Mouse (Mus musculus) thymus, adult 18-20 months (tissue): Measurements from ENCODE around the gene Nsg2.

ENCODE experiments used
- DNase-seq, 2 experiments: peaks; one replicate each; pipeline ENCODE4 v3.0.0; 2022; ENCODE audit warnings: mixed read lengths in 2 of 2

Nsg2 gene

DNA sequence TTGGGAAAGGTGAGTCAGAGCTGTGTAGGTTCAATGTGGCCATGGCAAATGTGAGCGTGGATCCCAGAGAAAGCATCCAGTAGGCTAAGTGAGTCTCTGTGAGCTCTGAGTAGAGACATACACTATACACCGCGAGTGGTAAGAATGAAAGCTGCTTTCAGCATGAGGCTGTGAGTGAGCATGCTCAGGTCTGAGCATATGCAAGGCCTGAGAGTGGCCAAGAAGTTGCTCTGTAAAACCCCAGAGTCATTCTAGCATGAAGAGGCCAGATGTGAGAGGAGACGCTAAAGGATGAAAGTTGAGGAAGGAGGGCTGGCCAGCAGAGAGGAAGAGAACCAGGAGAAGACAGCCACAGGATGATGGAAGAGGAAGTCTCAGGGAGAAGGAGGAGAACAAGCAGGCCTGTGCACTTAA lies 12.8 kb downstream of the Nsg2 start:
- DNase-seq = no peak

DNA sequence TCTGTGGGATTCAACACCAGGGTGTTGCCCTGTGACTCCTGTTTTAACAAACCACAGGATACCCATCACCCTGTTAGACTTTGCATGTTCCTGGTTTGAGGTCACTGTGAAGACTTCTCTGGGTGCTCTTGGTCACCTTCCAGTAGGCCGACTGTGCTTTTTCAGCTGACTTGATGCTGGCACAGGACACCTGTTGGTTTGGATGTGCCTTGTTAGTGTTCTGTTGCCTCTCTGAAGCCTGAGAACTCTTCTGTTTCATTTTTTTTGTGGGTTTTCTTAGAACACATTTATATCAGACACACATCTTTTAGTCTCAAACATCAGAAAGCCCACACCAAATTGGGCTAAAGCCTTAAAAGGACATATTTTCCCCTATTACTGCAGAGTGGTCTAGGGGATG lies 13.3 kb downstream of the Nsg2 start:
- DNase-seq = peak in 1 of 2 experiments; percentile 32

DNA sequence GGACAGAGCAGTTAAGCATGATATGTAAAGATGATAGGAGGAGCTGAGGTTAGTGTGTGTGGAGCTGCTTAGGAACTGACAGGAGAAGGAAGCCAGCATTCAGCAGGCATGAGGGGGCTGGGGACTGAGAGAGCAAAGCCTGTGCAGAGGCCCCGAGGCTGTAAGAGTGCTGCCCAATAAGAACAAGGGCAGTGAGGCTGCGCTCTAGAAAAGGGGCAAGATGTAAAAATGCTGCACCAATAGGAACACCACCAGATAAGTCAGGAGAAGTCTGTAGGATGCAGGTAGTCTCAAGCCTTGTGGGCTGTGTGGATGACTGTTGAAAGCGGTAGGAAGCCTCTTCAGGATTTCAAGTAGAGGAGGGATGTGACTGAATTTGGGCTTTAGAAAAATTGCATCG lies 17.9 kb downstream of the Nsg2 start:
- DNase-seq = no peak

DNA sequence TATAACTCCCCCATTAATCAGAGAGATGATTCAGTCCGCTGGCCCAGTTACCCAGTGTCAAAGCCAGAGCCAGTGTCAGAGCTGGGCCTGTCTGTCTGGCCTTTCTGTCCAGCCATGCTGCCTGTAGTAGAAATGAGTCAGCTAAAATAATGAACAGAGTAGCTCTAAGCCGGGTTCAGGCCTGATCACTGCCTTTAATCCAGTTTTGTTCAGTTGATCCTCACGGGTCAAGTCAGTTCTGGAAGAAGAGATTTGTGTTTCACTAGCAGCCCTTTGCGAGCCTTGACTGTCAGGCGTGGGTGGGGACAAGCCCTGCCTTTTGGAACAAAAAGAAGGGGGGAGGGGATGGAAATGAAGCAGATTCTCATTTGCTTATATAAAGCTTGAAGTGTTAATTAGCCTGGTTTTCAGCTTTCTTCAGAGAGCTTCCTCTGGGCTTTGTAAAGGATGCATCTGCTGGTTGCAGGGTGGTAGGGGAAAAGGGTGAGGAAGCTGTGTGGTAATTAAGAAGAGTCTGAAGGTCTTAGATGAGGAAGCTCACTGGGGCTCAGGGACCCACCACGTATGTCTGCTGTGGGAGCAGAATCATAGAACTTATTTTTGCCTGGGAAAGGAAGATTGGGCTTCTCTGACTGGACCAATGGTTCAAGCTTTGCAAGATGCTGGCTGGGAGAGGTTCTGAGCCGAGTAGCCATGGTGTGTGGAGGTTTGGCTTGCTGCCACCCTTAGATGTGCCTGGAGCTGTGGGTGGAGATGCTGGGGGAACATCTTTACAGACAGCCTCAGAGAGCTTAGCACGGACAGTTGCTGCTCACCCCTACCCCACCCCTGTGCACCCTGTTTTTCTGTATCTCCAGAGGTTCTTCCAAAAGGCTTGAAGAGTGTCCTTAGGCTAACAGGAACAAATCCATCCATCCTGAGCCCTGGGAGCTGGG lies 20.0 kb downstream of the Nsg2 start:
- no peak for DNase-seq

DNA sequence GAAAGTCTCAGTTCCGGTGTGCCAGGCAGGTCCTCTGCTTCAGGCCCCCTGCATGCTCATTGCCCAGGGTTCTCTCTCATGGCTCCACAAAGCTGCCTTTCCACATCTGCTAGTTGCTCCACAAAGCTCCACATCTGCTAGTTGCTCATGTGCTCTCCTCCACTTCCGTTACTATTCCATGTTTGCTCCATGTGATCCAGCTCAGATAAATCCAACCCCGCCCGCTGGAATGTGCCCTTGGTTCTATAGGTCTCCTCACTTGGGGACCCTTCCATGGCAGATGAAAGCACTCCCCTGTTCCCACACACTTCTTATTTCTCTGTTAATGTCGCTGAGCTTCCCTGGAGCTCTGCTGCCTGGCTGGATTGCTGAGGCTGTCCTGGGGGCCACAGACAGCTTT lies 26.4 kb downstream of the Nsg2 start:
- no peak for DNase-seq

DNA sequence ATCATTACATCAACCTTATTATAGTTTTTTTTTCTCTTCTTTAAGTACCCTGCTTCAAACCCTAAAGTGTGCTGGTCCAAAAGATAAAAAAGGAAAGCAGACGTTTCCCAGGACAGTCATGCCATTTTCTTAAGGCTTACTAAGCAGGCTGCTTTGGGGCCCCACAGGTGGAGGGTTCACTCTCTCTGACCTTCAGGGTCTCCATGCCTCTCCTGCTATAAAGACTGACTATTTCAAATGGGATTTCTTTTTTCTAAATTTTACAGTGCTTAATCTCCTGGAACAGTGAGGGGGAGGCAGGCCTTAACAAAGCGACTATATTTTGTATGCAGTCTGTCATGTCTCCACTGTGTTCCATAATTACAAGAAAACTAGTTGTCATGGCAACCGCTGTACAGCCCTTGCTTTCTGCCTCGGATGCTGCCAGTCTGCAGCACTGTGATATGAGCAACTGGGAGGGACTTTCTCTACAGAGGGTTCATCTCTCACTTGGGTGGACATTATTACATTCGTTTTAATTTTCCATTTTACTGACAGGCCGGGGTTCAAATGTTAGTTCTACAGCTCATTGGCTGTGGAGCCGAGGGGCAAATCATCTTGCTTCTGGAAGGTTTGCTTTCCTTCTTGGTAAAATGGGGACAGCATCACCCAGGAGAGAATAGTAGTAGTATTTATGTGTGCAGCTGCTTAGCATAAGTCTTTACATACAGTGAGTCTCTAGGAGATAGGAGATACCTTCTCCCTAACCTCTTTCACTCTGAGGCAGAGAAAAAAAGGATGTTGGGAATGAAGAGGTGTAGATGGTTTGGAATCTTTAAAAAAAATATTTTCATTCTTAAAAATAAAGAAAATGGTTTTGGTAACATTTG lies 27.4 kb downstream of the Nsg2 start:
- no peak for DNase-seq

DNA sequence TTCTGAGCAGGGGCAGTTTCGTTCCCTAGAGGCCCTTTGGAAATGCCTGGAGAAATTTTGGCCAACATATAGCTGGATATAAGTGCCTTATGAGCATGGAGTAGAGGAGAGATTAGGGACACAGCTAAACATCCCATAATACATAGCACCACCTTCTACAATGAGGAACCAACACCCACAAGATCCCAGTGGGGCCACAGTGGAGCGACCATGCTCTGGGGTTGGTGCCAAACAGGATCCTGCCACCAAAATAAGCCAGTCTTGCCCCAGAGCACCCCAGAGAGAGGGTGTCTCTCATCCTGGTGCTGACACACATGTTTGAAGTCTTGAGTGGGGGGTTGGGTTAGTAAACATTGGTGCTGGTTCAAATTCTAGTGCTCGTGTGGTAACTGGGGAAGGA lies 28.3 kb downstream of the Nsg2 start:
- no peak for DNase-seq

DNA sequence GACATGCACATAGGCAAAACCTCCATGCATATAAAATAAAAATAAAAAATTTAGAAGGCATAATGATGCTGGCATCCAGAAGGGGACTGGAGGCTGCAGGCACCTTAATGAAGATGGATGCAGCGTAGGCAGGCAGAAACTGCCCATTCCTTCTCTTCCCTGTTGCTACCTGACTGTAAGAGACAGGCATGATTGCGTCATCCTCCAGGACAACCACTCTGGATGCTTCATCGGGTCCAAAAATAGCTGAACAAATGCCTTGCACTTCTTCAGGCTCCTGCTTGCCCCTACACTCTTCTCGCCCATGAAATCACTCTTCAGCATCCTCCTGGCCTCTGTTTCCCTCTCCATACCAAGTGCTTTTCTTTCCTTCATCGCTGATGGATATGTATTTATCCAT lies 29.1 kb downstream of the Nsg2 start:
- no peak for DNase-seq

DNA sequence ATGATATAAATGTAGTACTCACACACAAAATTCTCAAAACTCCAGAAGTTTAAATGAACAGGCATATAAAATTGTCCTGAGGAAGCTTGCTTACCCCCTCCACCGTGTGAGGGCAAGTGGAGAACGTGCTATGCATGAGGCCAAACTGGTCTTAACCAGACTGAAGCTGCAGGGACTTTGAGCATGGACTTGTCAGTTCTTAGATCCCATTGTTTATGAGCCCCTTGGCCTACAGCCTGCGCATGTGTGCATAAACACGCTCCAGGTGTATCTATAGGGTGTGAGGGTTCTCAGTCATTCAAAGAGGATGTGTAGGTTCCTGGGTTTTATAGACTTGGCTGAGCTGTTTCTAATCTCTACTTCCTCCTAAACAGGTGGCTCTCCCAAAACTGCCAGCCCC lies 31.1 kb downstream of the Nsg2 start:
- DNase-seq = no peak

DNA sequence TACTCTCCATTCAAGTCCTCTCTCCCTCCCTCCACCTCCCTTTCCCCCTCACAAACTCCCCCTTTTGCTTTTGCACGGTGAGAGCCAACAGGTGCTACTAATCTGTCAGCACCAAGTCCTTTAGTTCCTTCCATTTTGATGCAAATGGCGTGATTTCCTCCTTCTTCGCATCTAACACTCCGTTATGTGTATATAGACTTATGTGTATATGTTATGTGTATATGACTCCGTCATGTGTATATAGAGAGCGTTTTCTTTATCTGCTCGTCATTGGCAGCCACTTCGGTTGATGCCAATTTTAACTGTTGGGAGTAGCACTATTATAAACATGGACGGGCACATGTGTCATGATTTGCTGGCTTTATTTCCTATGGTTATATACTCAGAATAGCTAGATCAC lies 31.8 kb downstream of the Nsg2 start:
- DNase-seq = no peak

DNA sequence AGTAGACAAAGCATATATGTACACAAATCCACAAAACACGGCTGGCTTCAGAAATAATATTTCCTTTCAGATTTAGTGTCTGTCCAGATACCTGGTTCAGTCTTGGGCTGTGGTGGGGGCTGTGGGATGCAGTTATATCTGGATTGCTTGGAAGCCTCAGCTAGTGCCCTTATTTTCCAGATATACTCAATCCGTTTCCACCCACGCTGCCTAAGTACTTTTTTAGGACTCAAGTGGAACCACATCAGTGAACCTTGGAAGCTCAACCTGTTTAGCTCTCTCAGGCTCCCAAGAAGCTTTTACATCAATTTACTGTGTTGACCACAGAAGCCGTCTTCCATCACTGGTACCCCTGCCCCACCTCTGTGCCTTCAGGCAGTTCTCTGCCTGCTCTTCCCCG lies 35.6 kb downstream of the Nsg2 start:
- no peak for DNase-seq

DNA sequence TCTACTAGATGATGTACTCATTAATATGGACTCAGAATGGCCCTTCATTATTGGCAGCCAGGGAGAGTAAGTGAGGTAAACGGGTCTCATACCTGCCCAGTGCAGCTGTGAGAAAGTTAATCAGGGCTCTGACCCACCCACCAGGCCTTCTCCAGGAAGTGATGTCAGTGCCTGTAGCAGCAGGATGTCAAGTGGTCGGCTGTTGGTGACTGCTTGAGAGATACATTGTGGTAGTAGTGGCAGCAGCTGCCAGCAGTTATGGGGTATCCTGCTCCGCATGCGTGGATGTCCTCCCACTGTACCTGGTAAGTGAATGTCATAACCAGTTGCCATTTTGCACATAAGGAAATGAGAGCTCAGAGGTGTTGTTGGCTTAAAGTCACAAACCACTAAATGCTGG lies 39.4 kb downstream of the Nsg2 start:
- peak; percentile 34 to 38 for DNase-seq

DNA sequence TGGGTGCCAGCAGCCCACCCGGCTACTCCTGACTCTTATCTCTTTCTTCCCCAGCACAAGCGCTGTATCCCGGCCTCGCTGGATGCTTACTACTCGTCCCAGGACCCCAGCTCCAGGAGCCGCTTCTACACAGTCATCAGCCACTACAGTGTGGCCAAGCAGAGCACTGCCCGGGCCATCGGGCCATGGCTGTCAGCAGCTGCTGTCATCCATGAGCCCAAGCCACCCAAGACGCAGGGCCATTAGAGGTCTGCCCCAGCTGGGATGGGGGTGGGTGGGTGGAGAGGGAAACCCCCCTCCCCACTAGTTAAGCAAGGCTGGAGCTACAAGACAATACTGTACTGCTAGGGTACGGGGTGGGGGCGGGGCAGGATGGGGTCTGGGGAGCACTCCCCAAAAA lies 57.1 kb downstream of the Nsg2 start:
- DNase-seq = no peak

DNA sequence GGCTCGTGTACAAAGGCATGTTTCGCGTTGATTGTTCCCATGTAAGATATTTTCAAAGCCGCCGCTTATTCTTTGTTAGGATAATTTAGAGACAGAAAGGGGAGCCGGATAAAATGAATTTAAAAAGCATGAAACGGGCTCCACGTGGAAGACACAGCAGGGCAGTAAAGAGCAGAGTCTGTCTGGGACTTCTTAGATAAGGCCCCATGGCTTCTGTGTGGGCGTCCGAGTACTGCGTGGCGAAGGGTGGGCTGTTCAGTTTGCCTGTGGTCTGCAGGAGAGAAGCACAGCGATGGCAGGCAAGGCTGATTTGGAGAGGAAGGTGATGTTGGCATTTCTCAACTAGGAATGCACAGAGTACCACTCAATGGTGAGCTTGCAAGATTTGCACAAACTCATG lies 57.6 kb downstream of the Nsg2 start:
- no peak for DNase-seq

DNA sequence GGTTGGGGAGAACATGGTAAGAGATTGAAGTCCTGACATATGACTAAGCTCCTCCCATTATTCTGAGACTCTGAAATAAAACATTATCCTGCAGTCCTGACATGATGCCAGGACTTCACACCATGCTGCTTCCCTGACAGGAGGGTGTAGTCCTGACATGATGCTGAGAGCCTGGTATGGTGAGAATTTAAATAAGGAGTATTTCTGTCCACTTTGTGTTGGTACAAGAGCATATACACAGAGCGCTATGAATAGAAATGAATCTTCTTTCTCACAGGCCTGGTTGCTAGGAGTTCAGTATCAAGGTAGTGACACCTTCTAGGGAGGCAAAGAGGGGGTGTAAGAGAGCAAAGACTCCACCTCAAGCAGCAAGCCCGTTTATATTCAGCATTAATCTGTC lies 60.8 kb downstream of the Nsg2 start:
- no peak for DNase-seq

DNA sequence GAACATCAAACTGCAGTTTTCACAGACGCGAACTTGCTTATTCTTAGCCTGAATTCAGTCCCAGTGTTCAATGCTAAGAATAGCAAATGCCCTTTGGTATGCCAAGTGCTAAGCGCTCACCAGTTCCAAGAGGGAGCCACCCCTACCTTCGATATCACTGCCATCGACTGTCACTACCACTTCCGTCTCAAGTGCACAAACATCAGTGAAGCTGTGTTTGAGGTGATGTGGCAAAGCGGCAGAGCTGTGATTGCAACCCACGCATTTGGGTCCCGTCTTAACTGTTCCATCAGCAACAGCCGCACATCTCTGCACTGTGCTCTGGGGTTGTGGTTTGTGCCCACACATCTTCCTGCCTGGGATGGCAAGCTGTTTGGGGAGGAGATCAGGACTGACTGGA lies 61.6 kb downstream of the Nsg2 start:
- DNase-seq = peak; percentile 33 to 71

DNA sequence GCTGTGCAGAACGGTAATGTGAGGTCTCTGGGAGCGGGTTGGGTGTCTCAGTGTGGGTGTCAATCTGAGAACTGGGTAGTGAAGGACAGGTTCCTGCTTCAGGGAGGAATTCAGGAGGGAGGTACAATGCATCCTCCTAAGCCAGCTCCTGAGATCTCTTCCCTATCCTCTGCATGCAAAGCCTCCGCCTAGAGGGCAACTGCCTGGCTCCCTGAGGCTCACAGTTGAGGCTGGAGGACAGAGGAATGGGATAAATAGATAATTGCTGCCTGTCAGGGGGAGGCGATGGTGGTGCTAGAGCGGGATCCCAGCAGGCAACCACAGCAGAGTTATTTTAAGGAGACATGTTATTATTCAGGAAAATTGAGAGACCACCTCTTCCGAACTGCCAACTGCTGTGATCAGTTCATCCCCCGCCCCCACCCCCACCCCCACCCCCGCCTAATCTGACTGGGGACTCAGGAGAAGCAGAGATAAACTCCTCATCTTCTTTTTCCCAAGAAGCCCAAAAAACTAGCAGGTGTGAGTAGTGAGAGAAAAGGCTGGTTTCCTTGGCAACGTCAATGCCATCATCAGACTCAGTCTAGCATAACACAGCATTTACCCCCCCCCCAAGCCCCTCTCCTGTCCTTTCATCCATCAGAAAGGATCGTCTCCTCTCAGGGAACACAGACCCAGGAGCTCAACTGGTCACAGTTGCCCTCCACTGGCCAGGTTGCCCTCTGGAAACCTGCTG lies 63.7 kb downstream of the Nsg2 start:
- DNase-seq = no peak

DNA sequence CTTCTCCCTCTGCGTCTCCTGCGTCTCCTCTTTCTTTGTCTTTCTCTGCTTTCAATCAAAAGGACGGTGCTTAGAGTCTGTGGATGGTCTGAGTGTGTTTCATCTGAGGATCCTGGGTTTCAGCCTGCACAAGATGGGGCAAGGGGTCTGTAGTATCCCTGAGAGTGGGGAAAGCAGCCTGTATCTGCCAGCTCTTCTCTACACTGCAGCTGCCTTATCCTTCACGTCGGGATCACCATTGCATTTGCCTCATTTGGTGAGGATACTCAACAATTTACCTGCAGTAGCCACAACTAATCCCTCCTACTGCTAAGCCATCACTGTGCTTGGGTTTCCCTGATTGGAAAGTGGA lies 64.2 kb downstream of the Nsg2 start:
- no peak for DNase-seq

DNA sequence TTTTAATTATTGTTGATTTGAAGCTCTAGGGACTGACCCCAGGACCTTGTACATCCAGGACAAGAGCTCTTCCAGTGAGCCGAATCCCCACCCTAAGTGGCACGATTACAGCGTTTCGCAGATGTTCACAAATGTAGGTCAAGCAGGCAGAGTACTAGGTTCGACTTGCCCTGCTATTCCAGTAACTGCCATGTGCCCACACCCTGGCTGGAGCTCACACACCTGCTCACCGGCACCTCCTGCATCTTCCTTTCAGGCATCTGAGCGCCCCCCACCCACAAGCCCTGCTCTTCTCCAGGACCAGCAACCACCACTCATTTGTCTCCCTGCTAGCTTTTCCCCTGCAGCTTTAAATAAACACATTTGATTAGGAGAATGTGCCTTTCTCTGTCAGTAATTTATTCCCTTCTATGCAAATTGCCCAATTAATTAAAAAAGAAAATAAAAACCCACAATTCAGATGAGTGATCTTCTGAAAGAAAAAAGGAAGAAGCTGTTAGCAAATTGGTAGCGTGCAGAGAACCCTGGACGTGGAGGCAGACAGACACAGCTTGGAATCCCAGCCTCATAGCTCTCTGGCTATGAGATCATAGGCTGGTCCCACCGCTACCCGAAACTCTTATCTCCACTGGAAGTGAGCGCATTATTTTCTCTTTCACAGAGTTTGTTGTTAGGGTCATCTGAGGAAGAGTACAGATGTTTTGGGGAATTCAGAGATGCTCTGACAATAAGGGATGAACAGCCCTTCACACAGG lies 68.7 kb downstream of the Nsg2 start:
- peak; percentile 54 to 69 for DNase-seq

DNA sequence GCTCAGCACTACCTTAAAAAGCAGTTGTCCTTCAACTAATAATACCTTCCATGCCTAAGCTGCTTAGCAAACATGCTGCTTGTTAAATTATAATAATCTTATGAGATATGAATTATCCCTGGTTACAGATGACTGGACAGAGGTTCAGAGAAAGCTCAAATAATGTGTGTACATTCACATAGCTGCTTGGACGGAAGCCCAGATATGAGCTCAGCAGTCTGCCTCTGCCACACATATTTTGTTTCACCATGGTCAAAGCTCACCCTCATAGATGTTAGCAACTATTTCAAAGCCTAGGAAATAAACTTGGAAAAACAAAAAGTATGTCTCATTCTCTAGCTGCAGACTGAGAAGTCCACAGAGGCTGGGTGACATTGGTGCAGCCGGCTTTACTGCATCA lies 74.9 kb downstream of the Nsg2 start:
- DNase-seq = no peak

DNA sequence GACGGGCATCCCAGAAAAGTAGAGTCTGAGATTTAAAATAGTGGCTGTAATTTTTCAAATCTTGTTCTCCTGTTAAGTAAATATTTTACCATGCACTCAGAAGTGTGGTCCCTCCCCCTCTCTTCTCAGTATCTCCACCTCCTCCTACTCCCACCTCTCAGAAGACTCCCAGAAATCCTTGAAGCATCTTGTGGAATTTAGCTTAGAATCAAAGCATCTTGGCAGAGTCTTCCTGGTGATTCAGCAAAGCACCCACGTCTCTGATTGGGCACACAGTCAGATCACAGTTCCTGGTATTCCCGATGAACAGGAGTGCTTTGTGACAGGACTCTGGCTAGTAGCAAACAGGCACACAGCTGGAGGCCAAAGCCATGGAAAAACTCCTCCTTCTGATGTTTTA lies 83.2 kb downstream of the Nsg2 start:
- DNase-seq = no peak

DNA sequence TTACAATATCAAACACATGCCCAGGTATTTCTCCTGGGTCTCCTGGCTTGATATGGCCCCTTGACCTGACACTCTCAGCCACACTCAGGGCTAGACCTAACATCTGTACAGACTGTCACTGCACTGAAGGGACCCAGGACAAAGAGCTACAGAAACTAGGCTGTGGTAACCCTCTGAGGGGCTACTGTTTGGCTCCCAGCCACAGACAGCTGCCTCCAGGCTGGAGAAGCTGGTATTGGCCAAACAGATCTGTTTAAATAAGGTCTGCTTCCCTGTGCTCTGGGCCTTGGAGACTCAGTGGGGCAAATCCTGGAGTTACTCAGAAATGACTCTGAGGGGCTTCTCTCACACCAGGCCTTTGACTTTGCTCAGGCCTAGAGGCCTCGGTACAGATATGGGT lies 86.3 kb downstream of the Nsg2 start:
- no peak for DNase-seq

DNA sequence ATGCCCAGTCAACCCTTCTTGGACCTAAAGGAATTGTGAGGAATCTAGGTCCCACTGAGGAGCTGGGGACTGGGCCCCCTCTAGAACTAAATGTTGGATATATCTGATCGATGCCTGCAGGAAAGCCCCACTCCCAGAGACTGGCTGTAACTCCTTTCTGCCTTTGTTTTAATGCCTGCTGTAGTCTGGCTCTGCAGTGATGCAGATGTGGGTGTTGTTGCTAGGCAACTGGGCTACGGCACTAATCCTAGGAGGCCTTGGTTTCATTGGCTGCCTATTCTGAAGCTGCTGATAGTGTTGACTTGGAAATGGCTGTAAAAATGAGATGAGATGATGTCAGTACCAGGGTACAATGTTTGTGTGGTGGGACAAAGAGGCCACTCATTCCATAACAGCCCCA lies 87.1 kb downstream of the Nsg2 start:
- DNase-seq = no peak
